Mouse (Mus musculus): Measurements from ENCODE around the gene Pacsin2. TPM values are rescaled to one million over a fixed set of nuclear protein-coding genes. Genes with fewer than 3 reads are reported as not detected.

The Pacsin2 gene
- total RNA-seq, 2 experiments from 2014 or later: 69.7 to 75.6 TPM

DNA sequence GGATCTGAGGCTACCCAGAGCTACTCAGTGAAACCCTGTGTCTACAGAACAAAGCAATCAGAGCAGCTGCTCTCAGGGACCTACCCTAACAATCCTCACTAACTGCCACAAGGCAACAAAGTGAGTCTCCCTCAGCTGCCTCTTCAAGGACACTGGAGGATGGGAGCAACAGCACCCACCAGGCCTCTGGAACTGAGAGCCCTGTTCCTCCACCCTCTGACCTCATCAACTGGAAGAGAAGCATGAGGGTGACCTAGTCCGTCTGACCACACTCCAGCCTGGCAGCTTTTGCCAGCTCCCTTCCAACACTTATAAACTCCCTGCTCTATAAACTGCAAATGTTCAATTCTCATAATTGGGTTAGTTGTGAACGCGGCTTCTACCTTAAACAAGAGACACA is 10.5 kb downstream of the Pacsin2 start:
- DNase-seq (ENCODE audit: extremely low spot score in 1 of 2, low spot score in 1 of 2): no peak

DNA sequence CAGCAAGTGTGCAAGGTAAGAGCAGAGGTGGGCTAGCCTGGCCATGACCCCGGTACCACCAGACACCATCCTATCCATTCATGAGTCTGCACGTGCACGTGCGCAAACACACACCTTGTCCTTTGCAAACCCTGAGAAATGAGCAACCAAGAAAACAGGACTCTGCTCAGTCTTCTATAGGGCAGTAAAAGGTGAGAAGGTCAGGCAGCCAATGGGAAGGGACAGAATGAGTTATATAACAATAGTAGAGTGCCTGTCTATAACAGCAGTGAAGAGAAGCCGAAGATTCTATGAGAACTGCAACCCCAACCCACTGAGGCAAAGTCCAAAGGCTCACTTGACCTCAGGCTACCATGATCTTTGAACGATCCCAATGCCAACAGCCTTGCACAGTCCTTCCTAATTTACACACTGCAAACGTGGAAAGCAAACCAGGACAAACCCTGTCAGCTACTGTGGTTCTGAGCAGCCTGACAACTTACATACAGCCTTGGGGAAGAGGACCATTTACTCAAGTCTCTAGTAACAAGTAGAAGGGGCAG is 12.1 kb downstream of the Pacsin2 start:
- DNase-seq (ENCODE audit: extremely low spot score in 1 of 2, low spot score in 1 of 2): no peak

DNA sequence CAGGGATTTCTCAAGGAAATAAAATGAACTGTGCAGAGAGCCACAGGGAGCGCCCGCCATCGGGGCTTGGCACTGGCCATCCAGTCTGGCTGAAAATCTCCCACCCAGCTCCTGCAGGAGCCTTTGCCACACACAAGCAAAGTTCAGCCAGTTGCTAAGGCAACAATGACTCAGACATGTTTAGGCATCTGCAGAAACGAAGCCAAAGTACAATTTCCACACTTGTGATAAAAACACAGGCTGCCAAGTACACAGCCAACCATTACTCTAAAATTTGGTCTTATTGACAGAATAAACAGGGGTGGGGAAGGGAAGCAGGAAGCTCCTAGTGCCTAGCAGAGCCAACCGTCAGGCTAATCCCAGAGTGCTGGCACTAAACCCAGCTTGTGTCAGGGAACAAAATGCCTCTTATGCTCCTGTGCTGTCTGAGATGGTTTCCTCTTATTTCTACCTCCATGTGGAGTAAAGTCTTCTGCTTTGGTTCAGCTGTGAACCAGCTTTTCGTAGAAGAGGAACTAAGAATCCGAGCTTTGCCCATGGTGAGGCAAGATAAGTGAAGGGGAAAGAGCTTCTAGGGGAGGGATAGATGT is 12.7 kb downstream of the Pacsin2 start:
- peak in 1 of 2 experiments; percentile 30 for DNase-seq (ENCODE audit: extremely low spot score in 1 of 2, low spot score in 1 of 2)

GRCm38 (mm10) chr15:83450007-83450406 is 14.4 kb downstream of the Pacsin2 start:
- DNase-seq (ENCODE audit: extremely low spot score in 1 of 2, low spot score in 1 of 2): no peak

- no peak for DNase-seq (ENCODE audit: extremely low spot score in 1 of 2, low spot score in 1 of 2)
These were observed 15.8 kb downstream of the Pacsin2 start for GRCm38 (mm10) chr15:83448646-83449045.

DNA sequence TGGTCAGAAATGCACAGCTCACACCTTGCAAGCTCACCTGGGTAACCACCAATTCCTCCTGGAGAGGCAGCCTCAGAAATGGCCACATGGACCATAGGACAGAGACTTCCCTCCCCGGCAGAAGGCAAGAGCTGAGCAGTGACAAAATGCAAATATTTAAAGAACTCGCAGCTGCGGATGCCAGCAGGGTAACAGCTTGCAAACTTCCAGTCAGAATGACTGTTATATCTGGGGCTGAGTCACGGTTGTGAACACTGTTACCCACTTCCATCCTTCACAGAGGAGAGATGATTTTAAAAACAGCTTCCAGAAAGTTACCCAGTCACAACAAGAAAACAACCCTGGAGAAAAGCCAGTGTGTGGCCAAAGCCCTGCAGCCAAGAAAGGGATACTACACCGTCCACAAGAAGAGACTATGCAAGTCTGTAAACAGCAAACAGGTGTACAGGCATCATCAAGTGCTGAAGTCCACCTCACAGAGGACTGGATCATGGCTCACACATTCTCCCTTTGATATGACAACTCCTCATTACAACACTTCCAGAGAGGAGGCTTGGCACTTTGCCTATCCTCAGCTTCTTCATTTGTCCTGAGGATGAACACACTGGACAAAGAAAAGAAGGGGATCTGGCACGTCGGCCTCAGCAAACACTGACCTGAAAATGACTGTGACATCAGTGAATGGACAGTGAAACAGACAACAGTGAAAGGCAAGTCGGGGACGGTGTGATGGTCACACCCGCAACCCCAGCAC is 16.4 kb downstream of the Pacsin2 start:
- DNase-seq (ENCODE audit: extremely low spot score in 1 of 2, low spot score in 1 of 2): peak; percentile 48 to 55

DNA sequence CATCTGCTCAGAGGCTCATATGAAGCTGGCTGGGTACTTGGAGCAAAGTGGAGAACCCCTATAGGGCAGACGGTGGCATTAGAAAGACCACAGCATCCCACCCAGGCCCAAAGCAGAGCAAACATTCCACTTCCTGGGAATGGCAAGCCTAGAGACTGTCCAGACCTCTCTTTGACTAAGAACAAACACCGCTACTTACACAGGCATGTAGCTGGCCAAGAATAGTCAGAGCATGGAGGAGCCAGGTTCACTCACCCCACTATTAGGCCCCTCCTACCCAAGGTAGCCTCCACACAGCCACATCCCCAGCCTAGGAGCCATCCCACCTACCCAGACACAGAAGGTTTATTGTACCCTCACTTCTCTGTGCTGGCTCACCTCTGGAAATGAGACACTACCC is 18.5 kb downstream of the Pacsin2 start:
- DNase-seq (ENCODE audit: extremely low spot score in 1 of 2, low spot score in 1 of 2): no peak

- no peak for DNase-seq (ENCODE audit: extremely low spot score in 1 of 2, low spot score in 1 of 2)
These were observed 19.0 kb downstream of the Pacsin2 start for GRCm38 (mm10) chr15:83445383-83445782.

- no peak for DNase-seq (ENCODE audit: extremely low spot score in 1 of 2, low spot score in 1 of 2)
These were observed 20.0 kb downstream of the Pacsin2 start for GRCm38 (mm10) chr15:83444425-83444824.

- no peak for DNase-seq (ENCODE audit: extremely low spot score in 1 of 2, low spot score in 1 of 2)
These were observed 21.8 kb downstream of the Pacsin2 start for GRCm38 (mm10) chr15:83442495-83443037.

GRCm38 (mm10) chr15:83440726-83441125 is 23.7 kb downstream of the Pacsin2 start:
- DNase-seq (ENCODE audit: extremely low spot score in 1 of 2, low spot score in 1 of 2): no peak

DNA sequence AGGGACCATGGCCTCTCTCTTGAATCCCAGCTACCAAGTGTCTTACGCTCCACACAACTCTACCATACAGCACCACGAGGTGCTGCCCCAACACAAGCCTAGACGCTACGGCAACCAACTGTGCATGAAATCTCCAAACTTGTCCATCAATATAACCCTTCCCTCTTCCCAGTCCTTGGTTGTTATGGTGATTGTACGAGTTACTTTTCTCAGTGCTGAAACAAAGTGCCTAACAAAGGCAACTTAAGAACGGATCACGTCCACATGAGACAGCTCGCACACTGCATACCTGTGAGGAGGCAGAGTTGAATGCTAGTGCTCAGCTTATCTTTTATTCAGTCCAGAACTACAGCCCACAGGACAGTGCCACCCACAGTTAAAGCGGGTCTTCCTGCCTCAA is 27.9 kb downstream of the Pacsin2 start:
- DNase-seq (ENCODE audit: extremely low spot score in 1 of 2, low spot score in 1 of 2): no peak

GRCm38 (mm10) chr15:83435324-83436090 is 28.9 kb downstream of the Pacsin2 start:
- no peak for DNase-seq (ENCODE audit: extremely low spot score in 1 of 2, low spot score in 1 of 2)

GRCm38 (mm10) chr15:83434692-83435091 is 29.7 kb downstream of the Pacsin2 start:
- no peak for DNase-seq (ENCODE audit: extremely low spot score in 1 of 2, low spot score in 1 of 2)

- no peak for DNase-seq (ENCODE audit: extremely low spot score in 1 of 2, low spot score in 1 of 2)
These were observed 31.1 kb downstream of the Pacsin2 start for GRCm38 (mm10) chr15:83433344-83433743.

- DNase-seq (ENCODE audit: extremely low spot score in 1 of 2, low spot score in 1 of 2): no peak
These were observed 32.0 kb downstream of the Pacsin2 start for GRCm38 (mm10) chr15:83432231-83433031.

GRCm38 (mm10) chr15:83430986-83431763 is 33.2 kb downstream of the Pacsin2 start:
- no peak for DNase-seq (ENCODE audit: extremely low spot score in 1 of 2, low spot score in 1 of 2)

DNA sequence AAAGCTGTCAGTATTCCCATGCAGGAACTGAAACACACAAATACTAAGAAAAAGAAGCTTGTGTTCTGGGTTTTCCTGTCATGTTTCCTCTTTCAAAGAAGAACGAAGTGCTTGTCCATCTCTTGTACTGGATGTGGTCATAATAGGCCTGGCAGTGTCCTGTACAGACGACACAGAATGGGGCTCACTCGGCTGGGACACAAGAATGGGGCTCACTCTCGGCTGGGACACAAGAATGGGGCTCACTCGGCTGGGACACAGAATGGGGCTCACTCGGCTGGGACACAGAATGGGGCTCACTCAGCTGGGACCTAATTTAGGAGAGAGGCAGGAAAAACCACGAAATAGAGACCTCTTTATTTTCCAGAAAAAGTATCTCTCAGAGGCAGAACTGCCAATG is 34.0 kb downstream of the Pacsin2 start:
- no peak for DNase-seq (ENCODE audit: extremely low spot score in 1 of 2, low spot score in 1 of 2)

GRCm38 (mm10) chr15:83428586-83428985 is 35.8 kb downstream of the Pacsin2 start:
- no peak for DNase-seq (ENCODE audit: extremely low spot score in 1 of 2, low spot score in 1 of 2)
